Mouse (Mus musculus): Measurements from ENCODE around the gene Zbtb46.

- no peak for TF ChIP-seq CTCF (IDR thresholded peaks at IDR 0.05; ENCODE audit: borderline replicate concordance, extremely low read depth, insufficient read depth, insufficient read length)
- no peak for TF ChIP-seq POLR2A (IDR thresholded peaks at IDR 0.05; ENCODE audit: borderline replicate concordance, extremely low read depth, insufficient read depth, insufficient read length, poor library complexity, severe bottlenecking)
Observed at GRCm38 (mm10) chr2:181403722-181404121, 55.5 kb downstream of the Zbtb46 start.
